Mouse (Mus musculus) neural tube, embryonic 15.5 days (tissue): ENCODE measurements at regions not wholly inside any gene's neighbourhood (a gene's known extent, or its start where the extent isn't known, plus 50 kb on each side); places are given as distances from the start of the nearest gene placed in this dataset.

Experiments
- ATAC-seq: fragments of 200-750 bp; cut with Nextera tagmentation; 2 replicates; pipeline ENCODE4 v1.8.0; 2017; ENCODE audit warnings: mild to moderate bottlenecking, moderate TSS enrichment, moderate library complexity; ENCODE audit not compliant: low FRiP score
- H3K27ac ChIP-seq: fragments of 300-500 bp; sonication (generic); replicated peaks from 2 replicates; pipeline ENCODE4 v1.5.1; 2015; ENCODE audit warnings: mild to moderate bottlenecking, inconsistent platforms
- H3K27me3 ChIP-seq: fragments of 300-500 bp; sonication (generic); replicated peaks from 2 replicates; pipeline ENCODE4 v1.6.1; 2015; ENCODE audit warnings: inconsistent platforms
- H3K36me3 ChIP-seq: fragments of 300-500 bp; sonication (generic); 2 replicates; pipeline ENCODE4 v1.6.1; 2015; ENCODE audit warnings: inconsistent platforms
- H3K4me1 ChIP-seq: fragments of 300-500 bp; sonication (generic); 2 replicates; pipeline ENCODE4 v1.6.1; 2015; ENCODE audit warnings: inconsistent platforms
- H3K4me2 ChIP-seq: fragments of 300-500 bp; sonication (generic); 2 replicates; pipeline ENCODE4 v1.6.1; 2015; ENCODE audit warnings: inconsistent platforms, mild to moderate bottlenecking, moderate library complexity
- H3K4me3 ChIP-seq: fragments of 300-500 bp; sonication (generic); replicated peaks from 2 replicates; pipeline ENCODE4 v1.5.1; 2015; ENCODE audit warnings: mild to moderate bottlenecking, inconsistent platforms
- H3K9ac ChIP-seq: fragments of 300-500 bp; sonication (generic); replicated peaks from 2 replicates; pipeline ENCODE4 v1.6.1; 2015; ENCODE audit warnings: mild to moderate bottlenecking, inconsistent platforms
- H3K9me3 ChIP-seq: fragments of 300-500 bp; sonication (generic); replicated peaks from 2 replicates; pipeline ENCODE4 v1.6.1; 2016; ENCODE audit warnings: inconsistent platforms
- WGBS: fragments of 180-500 bp; shearing (Covaris S2); methylation state at CpG from one replicate; pipeline ENCODE4 v1.1.7; 2015; ENCODE audit warnings: mixed read lengths; 5-methylcytosine and 5-hydroxymethylcytosine counted together

DNA sequence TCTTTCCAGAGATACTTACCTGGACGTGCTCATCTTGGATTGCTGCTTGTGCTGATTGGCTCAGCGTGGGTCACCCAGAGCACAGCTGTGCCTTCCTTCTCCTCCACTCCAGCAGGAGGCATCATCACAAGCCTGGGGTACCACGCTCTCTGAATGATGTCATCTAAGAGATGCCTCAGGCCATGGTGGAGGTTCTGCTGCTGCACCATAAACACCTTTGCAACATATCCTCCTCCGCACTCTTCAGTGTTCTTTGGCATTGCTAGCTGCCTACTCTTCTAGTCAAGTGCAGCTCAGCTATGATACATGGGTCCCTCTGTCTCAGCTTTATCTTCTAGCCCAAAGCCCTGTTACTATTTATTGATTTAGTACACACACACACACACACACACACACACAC lies 110.8 kb downstream of the Emp1 start:
- Histone ChIP-seq H3K27ac (no peak overlapping the region), H3K9ac (no peak overlapping the region), H3K4me3 (no peak overlapping the region), H3K36me3 (no peaks in the 10 kb centered on the region), H3K4me2 (no peak overlapping the region), H3K9me3 (no peaks in the 10 kb centered on the region), H3K4me1 (0 out of 2 replicates have a peak, but pooled peaks cover 3% of the 10 kb centered on the region), H3K27me3 (no peaks in the 10 kb centered on the region)
- no peak for ATAC-seq
- WGBS: 85% methylated on average over 4 of the region's 4 CpGs

DNA sequence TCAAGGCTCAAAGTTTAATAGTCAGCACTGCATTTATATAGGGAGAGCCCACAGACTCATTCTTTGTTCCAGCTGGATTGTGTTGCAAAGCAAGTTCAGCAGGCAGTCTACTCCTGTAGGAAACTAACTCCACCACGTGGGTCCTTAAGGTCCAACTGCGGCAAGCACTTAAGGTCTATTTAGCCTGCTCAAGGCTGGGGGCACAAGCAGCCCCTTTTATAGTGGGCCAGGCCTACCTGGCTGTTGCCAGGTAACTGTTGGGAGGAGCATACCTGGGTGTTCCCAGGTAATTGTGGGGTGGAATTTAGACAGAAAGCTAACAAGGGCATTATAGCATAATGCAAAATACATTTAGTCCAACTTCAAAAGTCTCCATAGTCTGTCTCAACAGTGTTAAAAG lies 126.5 kb downstream of the Emp1 start:
- no peaks in the 10 kb centered on the region for H3K9me3 ChIP-seq
- H3K36me3 ChIP-seq: no peaks in the 10 kb centered on the region
- H3K9ac ChIP-seq: no peak overlapping the region
- no peaks in the 10 kb centered on the region for H3K27me3 ChIP-seq
- H3K27ac ChIP-seq: no peak overlapping the region
- H3K4me2 ChIP-seq: no peak overlapping the region
- WGBS: 55% methylated on average over 2 of the region's 2 CpGs
- no peak for ATAC-seq
- no peaks in the 10 kb centered on the region for H3K4me1 ChIP-seq
- H3K4me3 ChIP-seq: no peak overlapping the region

DNA sequence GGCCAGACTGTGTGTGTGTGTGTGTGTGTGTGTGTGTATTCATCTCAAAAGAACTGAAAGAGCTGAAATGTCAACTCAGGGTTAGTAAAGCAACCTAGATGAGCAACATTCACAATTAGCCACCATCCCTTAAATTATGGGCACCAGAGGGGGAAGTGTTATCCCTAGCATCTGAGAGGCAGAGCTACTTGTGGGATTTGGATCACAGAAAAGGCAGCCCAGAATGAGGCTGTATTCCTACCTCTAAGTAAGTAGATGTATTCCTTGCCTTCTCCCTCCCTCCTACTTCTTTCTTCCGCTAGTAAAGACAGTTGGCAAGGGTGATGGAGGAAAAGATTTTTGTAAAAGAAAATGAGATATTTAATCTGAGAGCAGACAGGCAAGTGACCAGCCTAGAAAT lies 131.6 kb downstream of the Emp1 start:
- Histone ChIP-seq H3K27me3 (no peaks in the 10 kb centered on the region), H3K9ac (no peak overlapping the region), H3K4me1 (no peaks in the 10 kb centered on the region), H3K36me3 (no peaks in the 10 kb centered on the region), H3K9me3 (no peaks in the 10 kb centered on the region), H3K4me3 (no peak overlapping the region), H3K4me2 (no peak overlapping the region), H3K27ac (no peak overlapping the region)
- WGBS: 95% methylated on average over 1 of the region's 1 CpGs
- no peak for ATAC-seq

DNA sequence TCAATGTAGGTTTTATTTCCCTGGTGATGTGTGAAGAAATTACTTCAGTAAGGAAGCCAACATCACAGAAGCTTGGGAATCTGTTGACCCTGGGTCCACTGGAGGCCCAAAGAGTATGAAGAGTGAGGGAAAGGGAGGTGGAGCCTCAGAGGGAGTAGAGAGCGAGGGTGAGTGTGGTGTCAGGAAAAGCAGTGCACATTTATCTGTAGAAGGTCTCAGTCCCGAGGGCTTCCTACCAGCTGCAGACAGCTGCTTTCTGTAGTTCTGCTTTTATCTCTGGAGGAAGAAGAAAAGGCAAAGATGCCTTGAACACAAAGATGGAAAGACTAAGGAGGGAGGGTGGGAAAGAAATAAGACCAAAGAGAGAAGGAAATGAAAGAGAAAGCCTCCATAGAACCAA lies 133.5 kb downstream of the Emp1 start:
- H3K9me3 ChIP-seq: no peaks in the 10 kb centered on the region
- no peak for ATAC-seq
- no peaks in the 10 kb centered on the region for H3K4me1 ChIP-seq
- no peak overlapping the region for H3K9ac ChIP-seq
- 71% methylated on average over 2 of the region's 2 CpGs for WGBS
- H3K4me2 ChIP-seq: no peak overlapping the region
- H3K27me3 ChIP-seq: no peaks in the 10 kb centered on the region
- no peak overlapping the region for H3K4me3 ChIP-seq
- H3K27ac ChIP-seq: no peak overlapping the region
- H3K36me3 ChIP-seq: no peaks in the 10 kb centered on the region

DNA sequence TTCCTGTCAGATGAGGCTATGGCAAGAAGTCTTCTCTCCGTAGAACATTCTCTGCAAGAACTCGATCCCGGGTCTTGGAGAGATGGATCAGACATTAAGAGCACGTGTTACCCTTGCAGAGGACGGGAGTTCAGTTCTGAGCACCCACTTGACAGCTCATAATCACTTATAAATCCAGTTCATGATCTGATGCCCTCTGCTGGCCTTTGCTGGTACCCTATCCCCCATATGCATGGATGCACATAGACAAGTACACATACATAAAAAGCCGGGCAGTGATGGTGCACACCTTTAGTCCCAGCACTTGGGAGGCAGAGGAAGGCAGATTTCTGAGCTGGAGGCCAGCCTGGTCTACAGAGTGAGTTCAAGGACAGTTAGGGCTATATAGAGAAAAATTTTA lies 136.2 kb downstream of the Emp1 start:
- ATAC-seq: no peak
- no peaks in the 10 kb centered on the region for H3K27me3 ChIP-seq
- H3K4me3 ChIP-seq: no peak overlapping the region
- no peaks in the 10 kb centered on the region for H3K9me3 ChIP-seq
- no peak overlapping the region for H3K9ac ChIP-seq
- no peak overlapping the region for H3K4me2 ChIP-seq
- H3K27ac ChIP-seq: no peak overlapping the region
- WGBS: 95% methylated on average over 6 of the region's 6 CpGs
- H3K4me1 ChIP-seq: no peaks in the 10 kb centered on the region; the same call in 1 of the 2 replicates
- H3K36me3 ChIP-seq: no peaks in the 10 kb centered on the region

DNA sequence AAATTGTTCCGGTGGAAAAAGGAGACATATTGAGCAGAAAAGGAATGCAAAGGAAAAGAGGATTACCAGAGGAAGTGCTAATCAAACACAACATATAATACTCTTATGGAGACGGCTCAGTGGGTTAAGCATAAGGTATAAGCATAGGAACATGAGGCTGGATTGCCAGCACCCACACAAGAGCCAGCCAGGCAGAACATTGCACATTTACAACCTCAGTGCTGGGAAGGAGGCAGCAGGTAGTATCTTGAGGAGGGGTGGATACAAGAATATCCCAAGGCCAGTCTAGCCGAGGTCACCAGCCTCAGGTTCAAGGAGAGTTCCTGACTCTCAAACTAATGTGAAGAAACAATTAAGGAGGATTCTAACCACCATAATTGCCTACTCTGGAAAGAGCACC lies 138.0 kb downstream of the Emp1 start:
- H3K9me3 ChIP-seq: no peaks in the 10 kb centered on the region
- H3K4me3 ChIP-seq: no peak overlapping the region
- 71% methylated on average over 3 of the region's 3 CpGs for WGBS
- H3K27me3 ChIP-seq: no peaks in the 10 kb centered on the region
- H3K36me3 ChIP-seq: no peaks in the 10 kb centered on the region
- H3K27ac ChIP-seq: peak overlapping the region; percentile 8; the same call in 1 of the 2 replicates
- no peak overlapping the region for H3K4me2 ChIP-seq
- 0 out of 2 replicates have a peak, but pooled peaks have one; percentile 14 for ATAC-seq
- H3K4me1 ChIP-seq: no peaks in the 10 kb centered on the region; the same call in 1 of the 2 replicates
- no peak overlapping the region for H3K9ac ChIP-seq

DNA sequence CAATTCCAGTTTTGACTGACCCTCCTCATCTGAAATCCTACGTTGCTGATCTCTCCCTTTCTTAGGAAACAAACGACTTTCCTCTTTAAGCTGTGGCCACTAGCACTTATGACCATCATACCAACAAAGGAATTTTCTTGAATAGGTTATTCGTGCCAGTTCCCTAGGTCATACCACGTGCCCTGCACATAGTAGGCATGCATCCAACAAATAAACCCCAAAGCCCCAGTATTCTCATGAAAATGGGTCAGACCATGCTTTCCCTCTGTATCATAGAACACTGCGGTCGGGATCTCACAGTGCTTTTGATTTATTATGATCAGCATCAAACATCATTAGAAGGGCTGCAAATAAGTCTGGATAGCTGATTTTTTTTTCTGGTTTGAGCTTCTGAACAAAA lies 139.4 kb downstream of the Emp1 start:
- Histone ChIP-seq H3K36me3 (no peaks in the 10 kb centered on the region), H3K9ac (no peak overlapping the region), H3K27ac (no peak overlapping the region), H3K4me1 (no peaks in the 10 kb centered on the region; the same call in 1 of the 2 replicates), H3K4me3 (no peak overlapping the region), H3K4me2 (no peak overlapping the region), H3K9me3 (no peaks in the 10 kb centered on the region), H3K27me3 (no peaks in the 10 kb centered on the region)
- WGBS: 81% methylated on average over 6 of the region's 6 CpGs
- ATAC-seq: no peak

DNA sequence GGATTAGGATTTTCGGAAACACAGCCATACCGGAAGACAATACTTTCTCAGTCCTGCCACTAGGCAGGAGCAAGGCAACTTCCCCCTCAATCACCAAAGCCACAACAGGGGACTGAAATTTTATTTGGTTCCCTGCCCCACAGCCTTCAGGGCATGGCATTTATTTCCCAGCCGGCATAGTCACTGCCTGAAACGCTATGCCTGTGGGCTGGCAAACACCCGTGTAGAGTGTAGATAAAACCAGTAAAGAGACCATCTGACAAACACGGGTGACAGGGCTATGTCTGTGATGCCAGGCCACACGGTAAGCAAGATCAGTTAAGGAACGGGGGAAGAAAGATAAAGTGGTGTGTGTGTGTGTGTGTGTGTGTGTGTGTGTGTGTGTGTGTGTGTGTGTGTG lies 140.1 kb downstream of the Emp1 start:
- Histone ChIP-seq H3K36me3 (no peaks in the 10 kb centered on the region), H3K27me3 (no peaks in the 10 kb centered on the region), H3K4me1 (no peaks in the 10 kb centered on the region; the same call in 1 of the 2 replicates), H3K4me3 (no peak overlapping the region), H3K9ac (no peak overlapping the region), H3K27ac (no peak overlapping the region), H3K4me2 (no peak overlapping the region), H3K9me3 (no peaks in the 10 kb centered on the region)
- 50% methylated on average over 8 of the region's 8 CpGs for WGBS
- no peak for ATAC-seq

DNA sequence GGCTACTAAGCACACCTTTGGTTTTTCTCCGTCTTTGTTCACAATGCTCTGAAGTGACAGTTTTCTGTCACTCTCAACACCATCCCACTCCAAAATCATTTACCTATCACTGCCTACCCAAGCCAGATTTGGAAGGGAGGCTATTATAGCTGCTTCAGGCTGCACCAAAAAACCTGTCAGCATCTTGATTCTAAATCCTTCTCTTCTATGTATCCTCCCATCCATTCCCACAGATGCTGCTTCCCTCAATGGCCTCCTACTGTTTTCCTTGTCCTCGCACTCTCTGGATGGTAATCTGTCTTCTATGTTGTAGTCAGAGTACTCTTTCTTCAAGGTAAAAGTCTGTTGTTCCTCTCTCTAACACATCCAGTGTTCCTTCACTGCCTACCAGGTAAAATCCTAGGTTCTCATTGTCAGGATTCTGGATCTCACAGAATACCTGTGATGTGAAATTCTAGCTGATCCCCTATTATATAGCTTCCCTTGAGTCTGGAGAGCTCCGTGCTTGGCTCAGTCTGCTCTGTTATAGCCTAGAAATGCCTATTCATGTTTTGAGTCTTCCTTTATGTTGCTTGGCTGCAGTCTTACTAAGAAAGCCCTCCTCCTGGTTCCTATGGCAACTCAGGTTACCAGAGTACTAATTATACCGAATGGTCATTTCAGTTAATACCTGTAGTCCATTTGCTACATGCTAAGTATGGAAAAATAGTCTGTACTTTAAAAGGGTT lies 156.5 kb downstream of the Emp1 start:
- WGBS: 60% methylated on average over 4 of the region's 4 CpGs

DNA sequence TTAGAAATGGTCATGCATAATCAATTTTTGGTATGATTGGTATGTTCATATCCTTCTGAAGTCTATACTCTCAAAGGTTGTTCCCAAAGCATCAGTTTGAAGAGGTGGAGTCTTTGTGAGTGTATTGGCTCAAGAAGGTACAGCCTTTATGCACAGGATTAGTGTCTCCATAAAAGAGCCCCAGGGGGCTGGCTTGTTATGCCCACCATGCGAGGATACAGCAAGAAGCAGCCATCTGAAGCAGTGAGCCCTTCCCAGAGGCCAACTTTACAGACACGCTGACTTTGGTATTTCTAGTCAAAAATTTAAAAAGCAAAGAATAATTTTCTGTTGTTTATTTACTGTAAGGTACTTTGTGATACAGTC lies 157.1 kb downstream of the Emp1 start:
- Histone ChIP-seq H3K27ac (no peak overlapping the region), H3K4me2 (no peak overlapping the region), H3K9ac (no peak overlapping the region), H3K27me3 (0 out of 2 replicates have a peak, but pooled peaks cover 5% of the 10 kb centered on the region), H3K36me3 (no peaks in the 10 kb centered on the region), H3K4me1 (no peaks in the 10 kb centered on the region), H3K4me3 (no peak overlapping the region), H3K9me3 (no peaks in the 10 kb centered on the region)
- no peak for ATAC-seq
- WGBS: 46% methylated on average over 2 of the region's 2 CpGs

More for the DNA sequence above, 156.5 kb downstream of the Emp1 start:
- no peaks in the 10 kb centered on the region for H3K9me3 ChIP-seq
- no peak overlapping the region for H3K9ac ChIP-seq
- H3K27me3 ChIP-seq: no peaks in the 10 kb centered on the region
- H3K4me2 ChIP-seq: no peak overlapping the region
- H3K36me3 ChIP-seq: no peaks in the 10 kb centered on the region
- ATAC-seq: no peak
- H3K4me1 ChIP-seq: no peaks in the 10 kb centered on the region
- H3K4me3 ChIP-seq: no peak overlapping the region
- no peak overlapping the region for H3K27ac ChIP-seq

DNA sequence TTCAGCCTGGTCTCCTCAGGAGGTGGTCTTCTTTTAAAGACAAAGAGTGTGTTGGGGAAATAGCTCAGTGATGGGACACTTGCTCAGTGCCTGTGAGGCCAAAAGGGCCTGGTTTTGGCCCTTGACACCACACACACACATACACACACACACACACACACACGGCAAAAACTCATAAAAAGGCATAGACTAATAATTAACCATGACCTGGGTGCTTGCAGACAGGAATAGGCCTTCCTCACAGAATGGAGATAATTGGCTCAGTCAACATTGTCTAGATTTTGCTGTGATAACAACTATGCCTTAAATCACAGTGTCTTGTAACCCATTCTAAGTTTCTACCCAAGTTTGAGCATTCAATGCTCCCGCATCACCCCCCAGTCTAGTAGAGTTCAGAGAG lies 158.5 kb downstream of the Emp1 start:
- Histone ChIP-seq H3K4me1 (peaks cover 7% of the 10 kb centered on the region), H3K9me3 (no peaks in the 10 kb centered on the region), H3K4me2 (no peak overlapping the region), H3K27me3 (0 out of 2 replicates have a peak, but pooled peaks cover 6% of the 10 kb centered on the region), H3K4me3 (no peak overlapping the region), H3K9ac (no peak overlapping the region), H3K36me3 (no peaks in the 10 kb centered on the region), H3K27ac (no peak overlapping the region)
- no peak for ATAC-seq
- 59% methylated on average over 2 of the region's 2 CpGs for WGBS

DNA sequence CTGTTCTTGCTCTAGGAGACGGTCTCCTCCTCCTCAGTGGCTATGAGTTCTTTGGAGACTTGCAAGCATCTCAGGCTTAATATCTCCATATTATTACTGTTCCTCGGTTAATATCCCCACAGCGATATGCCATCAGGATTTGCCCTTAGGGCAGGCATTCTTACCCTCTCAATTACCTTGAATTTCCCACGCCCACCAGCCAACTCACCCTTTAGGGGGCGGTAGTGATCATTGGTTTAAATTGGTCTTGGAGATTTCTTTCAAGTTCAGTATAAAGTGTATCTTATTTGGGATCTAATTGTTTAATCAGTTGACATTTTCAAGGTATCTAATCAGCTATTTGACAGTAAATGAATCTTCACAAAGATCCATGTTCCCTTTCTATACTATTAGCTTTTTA lies 162.5 kb downstream of the Emp1 start:
- Histone ChIP-seq H3K4me1 (peaks cover 15% of the 10 kb centered on the region), H3K9me3 (no peaks in the 10 kb centered on the region), H3K27ac (no peak overlapping the region), H3K9ac (no peak overlapping the region), H3K36me3 (no peaks in the 10 kb centered on the region), H3K4me2 (no peak overlapping the region), H3K27me3 (0 out of 2 replicates have a peak, but pooled peaks cover 6% of the 10 kb centered on the region), H3K4me3 (no peak overlapping the region)
- ATAC-seq: no peak
- 58% methylated on average over 5 of the region's 5 CpGs for WGBS
